Mouse (Mus musculus): ENCODE data around the gene Stk19.
A peak's percentile ranks its signal among the peaks of the same experiment; 100 is the strongest.

DNA sequence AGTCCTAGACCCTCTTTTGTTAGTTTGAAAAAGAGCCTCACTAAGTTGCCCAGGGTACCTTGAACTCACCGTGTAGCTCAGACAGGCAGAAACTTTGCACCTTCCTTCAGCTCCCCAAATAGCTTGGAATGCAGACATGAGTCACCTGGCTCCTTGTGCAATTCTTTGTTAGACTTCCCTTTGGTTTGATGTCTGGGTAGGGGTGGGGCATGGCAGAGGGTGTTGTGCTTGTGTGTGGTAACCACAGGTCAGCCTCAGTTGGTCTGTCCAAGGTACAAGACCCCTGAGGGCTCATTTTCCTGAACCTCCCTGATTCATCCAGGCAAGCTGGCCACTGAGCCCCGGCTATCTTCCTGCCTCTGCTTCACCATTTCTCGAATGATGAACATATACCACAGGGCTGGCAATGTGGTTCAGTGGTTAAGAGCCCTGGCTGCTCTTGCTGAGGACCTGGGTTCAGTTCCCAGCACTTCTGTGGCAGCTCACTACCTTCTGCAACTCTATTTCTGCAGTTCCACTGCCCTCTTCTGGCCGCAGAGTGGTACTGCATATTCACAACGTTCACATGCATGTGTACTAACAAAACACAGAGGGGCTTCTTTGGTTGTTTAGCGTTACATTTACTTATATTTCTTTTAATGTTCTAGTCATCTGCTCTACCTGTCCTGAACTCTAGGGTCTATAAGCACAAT, 31.7 kb downstream of the Stk19 start:
- TF ChIP-seq CTCF (conservative IDR thresholded peaks at IDR 0.05; ENCODE audit: low read length) (peak; percentile 63), NANOG (IDR thresholded peaks at IDR 0.05; ENCODE audit: borderline replicate concordance, low read length) (no peak)

Measured in E14TG2a.4 (cell line).